Mouse (Mus musculus): ENCODE measurements at regions not wholly inside any gene's neighbourhood (a gene's known extent, or its start where the extent isn't known, plus 50 kb on each side); places are given as distances from the start of the nearest gene placed in this dataset.

DNA sequence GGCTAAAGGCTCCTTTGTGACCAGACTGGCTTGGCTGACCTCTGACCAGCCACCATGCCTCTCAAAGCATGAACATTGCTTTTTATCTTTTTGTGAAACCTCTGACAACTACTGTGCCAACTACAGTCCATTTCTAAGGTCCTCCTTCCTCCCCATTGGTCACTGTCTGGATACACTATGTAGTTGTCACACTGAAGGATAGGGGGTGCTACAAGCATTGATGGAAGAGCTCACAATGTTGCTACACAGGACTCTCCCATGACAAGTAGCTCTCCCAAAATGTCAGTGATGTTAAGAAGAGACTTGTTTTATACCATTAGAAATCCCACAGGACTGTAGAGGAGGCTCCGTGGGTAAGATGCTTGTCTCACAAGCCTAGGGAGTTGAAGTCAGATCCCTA is 389.0 kb upstream of the Spred2 start:
- H3K27me3 ChIP-seq (replicated peaks; ENCODE audit: control insufficient read depth, insufficient read depth, low read length): no peaks in the 10 kb centered on the region
- no peaks in the 10 kb centered on the region for H3K36me3 ChIP-seq (ENCODE audit: control insufficient read depth, insufficient read depth, low read length)
- TF ChIP-seq POLR2A (IDR thresholded peaks at IDR 0.05; ENCODE audit: low read depth, low read length) (no peak), CTCF (conservative IDR thresholded peaks at IDR 0.05; ENCODE audit: insufficient read depth, insufficient read length, low read depth, low read length) (no peak)
- no peak overlapping the region for H3K4me3 ChIP-seq (ENCODE audit: insufficient read depth, low read depth, low read length)
- WGBS: 80% methylated on average over 1 of the region's 1 CpGs
- H3K4me1 ChIP-seq (ENCODE audit: control insufficient read depth, insufficient read depth, low read length): no peaks in the 10 kb centered on the region
- no peak for DNase-seq
- no peak overlapping the region for H3K27ac ChIP-seq (ENCODE audit: insufficient read depth, low read depth, low read length)

DNA sequence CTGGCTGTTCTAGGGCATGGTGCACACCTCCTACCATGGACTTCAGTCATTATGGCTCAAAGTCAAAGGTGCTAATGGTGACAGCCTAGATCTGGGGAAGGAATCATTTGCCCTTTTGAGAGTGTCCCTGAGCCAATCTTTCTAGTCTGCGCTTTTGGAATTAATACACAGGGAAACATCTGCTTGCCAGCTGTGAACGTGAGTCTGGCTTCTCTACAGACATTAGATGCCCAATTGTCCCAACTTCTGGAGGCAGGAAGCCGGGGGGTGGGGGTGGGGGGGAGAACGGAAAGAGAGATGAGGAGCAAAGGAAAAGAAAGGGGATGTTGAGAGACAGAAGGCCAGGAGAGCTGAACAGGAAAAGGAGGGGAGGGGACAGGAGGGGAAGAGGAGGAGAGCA is 377.9 kb upstream of the Spred2 start:
- Histone ChIP-seq H3K36me3 (ENCODE audit: control insufficient read depth, insufficient read depth, low read length) (no peaks in the 10 kb centered on the region), H3K4me3 (ENCODE audit: insufficient read depth, low read depth, low read length) (no peak overlapping the region), H3K4me1 (ENCODE audit: control insufficient read depth, insufficient read depth, low read length) (no peaks in the 10 kb centered on the region), H3K27ac (ENCODE audit: insufficient read depth, low read depth, low read length) (no peak overlapping the region), H3K27me3 (replicated peaks; ENCODE audit: control insufficient read depth, insufficient read depth, low read length) (no peaks in the 10 kb centered on the region)
- TF ChIP-seq CTCF (conservative IDR thresholded peaks at IDR 0.05; ENCODE audit: insufficient read depth, insufficient read length, low read depth, low read length) (no peak), POLR2A (IDR thresholded peaks at IDR 0.05; ENCODE audit: low read depth, low read length) (no peak)
- WGBS: 68% methylated on average over 4 of the region's 4 CpGs
- no peak for DNase-seq

DNA sequence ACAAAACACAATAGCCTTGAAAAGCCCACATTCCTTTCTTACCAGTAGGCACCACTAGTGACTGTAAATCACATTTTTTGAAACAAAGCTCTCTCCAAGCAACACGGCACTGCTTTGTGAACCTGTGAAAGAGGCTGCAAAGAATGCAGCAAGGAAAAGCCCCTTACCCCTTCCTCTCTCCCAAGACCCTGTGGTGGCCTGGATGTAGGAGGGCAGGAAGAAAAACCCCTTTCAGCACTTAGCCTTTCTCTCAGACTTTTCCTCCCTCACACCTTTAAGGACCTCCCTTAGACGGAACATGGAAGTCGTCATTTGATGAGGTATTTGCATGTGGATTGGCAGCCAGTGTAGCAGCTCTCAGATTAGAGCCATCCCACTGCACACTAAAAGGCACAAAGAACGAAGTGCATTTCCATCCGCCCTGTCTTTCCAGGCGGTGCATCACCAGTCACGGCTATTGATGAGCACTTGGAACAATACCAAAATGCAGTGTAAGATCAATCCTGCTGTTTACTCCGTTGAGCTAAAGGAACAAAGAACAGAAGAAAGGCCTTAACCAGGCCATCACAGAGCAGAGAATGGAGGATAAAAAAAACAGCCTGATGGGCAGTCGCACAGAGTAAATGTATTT is 369.7 kb upstream of the Spred2 start:
- no peaks in the 10 kb centered on the region for H3K36me3 ChIP-seq (ENCODE audit: control insufficient read depth, insufficient read depth, low read length)
- TF ChIP-seq POLR2A (IDR thresholded peaks at IDR 0.05; ENCODE audit: low read depth, low read length): no peak
- no peak for TF ChIP-seq CTCF (conservative IDR thresholded peaks at IDR 0.05; ENCODE audit: insufficient read depth, insufficient read length, low read depth, low read length)
- no peaks in the 10 kb centered on the region for H3K27me3 ChIP-seq (replicated peaks; ENCODE audit: control insufficient read depth, insufficient read depth, low read length)
- DNase-seq: no peak
- 76% methylated on average over 9 of the region's 9 CpGs for whole genome bisulfite sequencing
- no peak overlapping the region for H3K27ac ChIP-seq (ENCODE audit: insufficient read depth, low read depth, low read length)
- H3K4me1 ChIP-seq (ENCODE audit: control insufficient read depth, insufficient read depth, low read length): no peaks in the 10 kb centered on the region
- H3K4me3 ChIP-seq (ENCODE audit: insufficient read depth, low read depth, low read length): no peak overlapping the region

DNA sequence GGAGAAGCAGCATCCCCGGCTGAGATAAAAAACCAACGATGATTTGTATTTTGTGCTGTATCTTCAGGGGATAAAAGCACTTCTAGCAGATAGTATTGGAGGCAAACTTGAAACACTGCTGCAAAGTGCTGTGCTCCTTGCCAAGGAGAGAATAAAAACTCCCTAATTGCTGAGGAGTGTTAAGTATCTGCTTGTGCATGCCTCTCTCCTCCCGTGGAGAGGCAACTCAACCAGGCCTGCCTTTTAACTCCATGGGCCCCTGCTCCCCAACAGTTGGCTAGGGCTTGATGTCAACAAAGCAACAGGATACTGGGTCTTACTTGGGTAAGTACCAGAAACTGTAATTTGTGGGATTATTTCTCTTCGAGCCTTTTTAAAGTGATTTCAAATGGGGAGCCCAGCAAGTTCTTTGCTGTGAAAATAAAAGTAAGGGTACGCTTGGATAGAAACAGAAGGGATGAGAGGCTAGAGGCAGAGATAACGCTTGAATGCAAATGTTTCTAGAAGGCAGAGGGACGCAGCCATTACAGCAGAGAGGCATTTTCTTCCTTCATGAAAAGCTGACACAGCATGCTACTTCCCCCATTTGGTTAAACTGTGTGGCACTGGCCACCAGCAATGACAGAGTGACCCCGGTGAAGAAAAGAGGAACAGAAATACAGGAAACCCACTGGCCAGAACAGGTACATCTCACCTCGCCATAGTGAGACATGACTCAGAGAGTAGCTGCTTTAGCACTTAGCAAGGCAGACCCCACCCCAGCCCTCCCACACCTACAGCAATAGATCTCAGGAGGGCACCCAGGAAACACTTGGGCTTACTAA is 369.0 kb upstream of the Spred2 start:
- no peaks in the 10 kb centered on the region for H3K36me3 ChIP-seq (ENCODE audit: control insufficient read depth, insufficient read depth, low read length)
- no peaks in the 10 kb centered on the region for H3K27me3 ChIP-seq (replicated peaks; ENCODE audit: control insufficient read depth, insufficient read depth, low read length)
- TF ChIP-seq POLR2A (IDR thresholded peaks at IDR 0.05; ENCODE audit: low read depth, low read length) (no peak), CTCF (conservative IDR thresholded peaks at IDR 0.05; ENCODE audit: insufficient read depth, insufficient read length, low read depth, low read length) (no peak)
- DNase-seq: no peak
- WGBS: 67% methylated on average over 9 of the region's 9 CpGs
- H3K4me3 ChIP-seq (ENCODE audit: insufficient read depth, low read depth, low read length): no peak overlapping the region
- no peaks in the 10 kb centered on the region for H3K4me1 ChIP-seq (ENCODE audit: control insufficient read depth, insufficient read depth, low read length)
- no peak overlapping the region for H3K27ac ChIP-seq (ENCODE audit: insufficient read depth, low read depth, low read length)

DNA sequence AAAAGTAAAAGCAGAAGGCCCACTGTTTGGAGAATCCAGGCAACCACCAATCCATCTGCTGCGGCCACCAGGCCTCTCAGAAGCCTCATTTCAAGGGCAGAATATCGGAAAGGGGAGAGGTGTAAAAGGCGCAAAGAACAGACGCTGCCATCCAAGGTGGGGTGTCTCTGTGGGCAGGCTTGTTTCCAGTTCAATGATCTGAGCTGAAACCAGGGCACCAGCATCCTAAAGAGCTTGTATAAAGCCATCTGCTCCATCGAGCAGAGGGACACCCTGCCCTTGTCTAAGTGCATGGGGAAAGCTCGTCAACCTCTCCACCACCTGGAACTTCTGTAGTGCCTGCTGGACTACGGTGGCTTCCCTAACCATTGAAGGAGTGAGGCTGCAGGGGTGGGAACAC is 363.7 kb upstream of the Spred2 start:
- TF ChIP-seq POLR2A (IDR thresholded peaks at IDR 0.05; ENCODE audit: low read depth, low read length): no peak
- TF ChIP-seq CTCF (conservative IDR thresholded peaks at IDR 0.05; ENCODE audit: insufficient read depth, insufficient read length, low read depth, low read length): no peak
- Histone ChIP-seq H3K4me3 (ENCODE audit: insufficient read depth, low read depth, low read length) (no peak overlapping the region), H3K36me3 (ENCODE audit: control insufficient read depth, insufficient read depth, low read length) (no peaks in the 10 kb centered on the region), H3K4me1 (ENCODE audit: control insufficient read depth, insufficient read depth, low read length) (no peaks in the 10 kb centered on the region), H3K27me3 (replicated peaks; ENCODE audit: control insufficient read depth, insufficient read depth, low read length) (no peaks in the 10 kb centered on the region), H3K27ac (ENCODE audit: insufficient read depth, low read depth, low read length) (no peak overlapping the region)
- 58% methylated on average over 7 of the region's 7 CpGs for WGBS
- DNase-seq: no peak

DNA sequence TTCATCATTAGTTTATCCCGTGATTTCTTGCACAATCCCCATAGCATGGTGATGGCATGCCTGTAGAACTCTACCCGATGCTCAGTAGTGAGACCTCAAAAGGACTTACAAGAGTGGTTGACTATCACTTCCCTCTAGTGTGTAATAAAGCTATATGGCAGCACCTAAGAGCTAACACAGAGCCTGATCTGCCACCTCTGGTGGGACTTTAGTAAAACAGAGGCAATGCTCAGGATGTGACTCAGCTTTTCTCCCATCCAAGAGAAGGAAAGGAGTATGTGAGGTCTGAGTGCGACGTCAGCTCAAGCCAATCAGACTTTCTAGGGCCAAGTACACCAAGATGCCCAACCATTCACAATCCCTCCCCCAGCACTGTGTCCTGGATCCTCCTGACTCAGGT is 361.5 kb upstream of the Spred2 start:
- Histone ChIP-seq H3K27me3 (replicated peaks; ENCODE audit: control insufficient read depth, insufficient read depth, low read length) (no peaks in the 10 kb centered on the region), H3K27ac (ENCODE audit: insufficient read depth, low read depth, low read length) (no peak overlapping the region), H3K36me3 (ENCODE audit: control insufficient read depth, insufficient read depth, low read length) (no peaks in the 10 kb centered on the region), H3K4me3 (ENCODE audit: insufficient read depth, low read depth, low read length) (no peak overlapping the region), H3K4me1 (ENCODE audit: control insufficient read depth, insufficient read depth, low read length) (no peaks in the 10 kb centered on the region)
- no peak for DNase-seq
- WGBS: 85% methylated on average over 4 of the region's 4 CpGs
- TF ChIP-seq POLR2A (IDR thresholded peaks at IDR 0.05; ENCODE audit: low read depth, low read length) (no peak), CTCF (conservative IDR thresholded peaks at IDR 0.05; ENCODE audit: insufficient read depth, insufficient read length, low read depth, low read length) (no peak)

DNA sequence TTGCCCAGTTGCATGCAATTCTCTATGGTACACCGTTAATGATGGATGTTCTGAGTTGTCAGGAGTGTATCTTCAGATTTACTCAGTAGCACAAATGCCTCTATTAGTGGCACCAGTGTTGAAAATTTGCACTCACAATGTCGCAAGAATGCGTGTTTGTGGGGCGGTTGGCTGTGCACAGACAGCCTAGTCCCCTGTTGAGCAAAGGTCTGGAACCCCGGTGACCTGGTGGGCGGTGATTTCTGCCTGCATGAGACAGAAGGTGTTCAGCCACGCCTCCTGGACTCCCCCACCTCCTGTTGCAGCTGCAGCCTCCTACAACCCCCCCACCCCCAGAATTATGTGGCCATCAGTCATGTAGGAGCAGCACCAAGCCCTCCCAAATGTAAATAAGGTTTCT is 338.9 kb upstream of the Spred2 start:
- no peak for DNase-seq
- no peaks in the 10 kb centered on the region for H3K27me3 ChIP-seq (replicated peaks; ENCODE audit: control insufficient read depth, insufficient read depth, low read length)
- H3K36me3 ChIP-seq (ENCODE audit: control insufficient read depth, insufficient read depth, low read length): no peaks in the 10 kb centered on the region
- H3K27ac ChIP-seq (ENCODE audit: insufficient read depth, low read depth, low read length): no peak overlapping the region
- H3K4me3 ChIP-seq (ENCODE audit: insufficient read depth, low read depth, low read length): no peak overlapping the region
- 81% methylated on average over 7 of the region's 7 CpGs for WGBS
- no peaks in the 10 kb centered on the region for H3K4me1 ChIP-seq (ENCODE audit: control insufficient read depth, insufficient read depth, low read length)
- TF ChIP-seq CTCF (conservative IDR thresholded peaks at IDR 0.05; ENCODE audit: insufficient read depth, insufficient read length, low read depth, low read length) (no peak), POLR2A (IDR thresholded peaks at IDR 0.05; ENCODE audit: low read depth, low read length) (no peak)

Data from kidney, adult 2 months (tissue).